Mouse (Mus musculus): ENCODE measurements around the gene Coil.

DNA sequence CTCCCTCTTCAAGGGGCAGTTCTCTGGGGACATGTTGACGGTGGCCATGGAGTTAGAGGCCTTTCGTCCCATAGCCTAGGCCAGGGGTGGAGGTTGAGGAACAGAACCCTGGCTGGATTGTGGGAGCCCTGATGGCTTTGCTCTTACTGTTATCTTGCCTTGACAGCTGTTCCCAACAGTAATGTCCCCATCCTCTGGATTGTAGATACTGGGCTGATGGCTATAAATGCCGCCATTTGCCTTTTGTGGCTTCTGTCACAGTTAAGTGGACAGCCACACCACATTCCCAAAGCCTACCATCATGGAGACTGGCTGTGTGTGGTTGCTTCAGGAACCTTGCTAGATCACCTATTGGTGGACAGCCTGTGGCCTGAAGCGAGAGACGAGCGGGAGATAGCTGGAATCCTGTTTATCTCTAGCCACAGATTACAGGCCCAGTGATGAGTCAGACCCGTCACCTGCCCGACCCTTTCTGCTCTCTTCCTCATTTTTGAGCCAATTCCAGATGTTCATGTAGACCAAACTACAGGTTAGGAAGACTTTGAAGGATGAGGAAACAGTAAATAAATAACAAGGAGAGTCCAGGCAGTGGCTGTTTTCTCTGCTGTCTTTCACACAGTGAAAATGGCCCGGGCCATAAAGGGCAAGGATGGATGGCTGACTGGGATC is 47.6 kb downstream of the Coil start:
- no peak for TF ChIP-seq ZC3H11A (IDR thresholded peaks at IDR 0.05; ENCODE audit: borderline replicate concordance, low read depth, low read length)
- no peak for TF ChIP-seq ZNF384 (IDR thresholded peaks at IDR 0.05; ENCODE audit: low read depth, low read length)
- TF ChIP-seq HCFC1 (IDR thresholded peaks at IDR 0.05; ENCODE audit: borderline replicate concordance, insufficient read depth, low read length) = no peak
